Mouse (Mus musculus) lung, adult 2 months (tissue): ENCODE data around the gene Gfer. TPM values are rescaled to one million over a fixed set of nuclear protein-coding genes. Genes with fewer than 3 reads are reported as not detected.
"Not testable (repeated sequence)": the region's sequence is repeated elsewhere in the genome, so short reads cannot be mapped to it uniquely, and the experiment has no call there.

Experiments
- DNase-seq: peaks from one replicate; pipeline ENCODE4 v3.0.0; 2022
- H3K4me1 ChIP-seq: fragments of 200-500 bp; 2 replicates; pipeline ENCODE4 v1.6.1; 2011; ENCODE audit warnings: low read length; ENCODE audit not compliant: control insufficient read depth, insufficient read depth
- H3K4me3 ChIP-seq: fragments of 200-500 bp; replicated peaks from 2 replicates; pipeline ENCODE3; 2011; ENCODE audit warnings: low read depth, mild to moderate bottlenecking, control low read depth, low read length; ENCODE audit errors: extremely low read depth
- CTCF ChIP-seq: fragments of 200-500 bp; IDR thresholded peaks from 2 replicates; pipeline ENCODE4 v1.5.1; 2011; ENCODE audit warnings: mild to moderate bottlenecking, low read length, control low read depth; ENCODE audit not compliant: insufficient read depth
- POLR2A ChIP-seq: fragments of 200-500 bp; IDR thresholded peaks from 2 replicates; pipeline ENCODE4 v1.6.1; 2011; ENCODE audit warnings: low read depth, mild to moderate bottlenecking, control low read depth, low read length, borderline replicate concordance; ENCODE audit errors: extremely low read depth
- WGBS: fragments of 180-500 bp; shearing (Covaris S2); methylation state at CpG from one replicate; pipeline ENCODE4 v1.1.7; 2018; 5-methylcytosine and 5-hydroxymethylcytosine counted together
- polyA plus RNA-seq: library from polyadenylated mRNA; depleted of rRNA; stranded (reverse); fragments of >200 nt; gene quantifications from 2 replicates; pipeline ENCODE4 v1.2.3, GENCODE M21; 2012

The Gfer gene
- polyA plus RNA-seq, 1 experiment = 13.7 TPM

- no peak for DNase-seq
- TF ChIP-seq POLR2A = no peak
- TF ChIP-seq CTCF = no peak
- 1% methylated on average over 15 of the region's 15 CpGs for WGBS
Measured at GRCm38 (mm10) chr17:24723881-24724180, 27.9 kb upstream of the Gfer start.

GRCm38 (mm10) chr17:24723122-24723880 is 27.3 kb upstream of the Gfer start:
- 1% methylated on average over 12 of the region's 12 CpGs for WGBS
- Histone ChIP-seq H3K4me1 (peaks cover 10% of the 10 kb centered on the region; the same call in 1 of the 2 replicates), H3K4me3 (peak overlapping the region; percentile 99)
- DNase-seq = no peak
- TF ChIP-seq POLR2A (no peak), CTCF (no peak)

More at GRCm38 (mm10) chr17:24723881-24724180, 27.9 kb upstream of the Gfer start:
- H3K4me3 ChIP-seq = peak overlapping the region; percentile 99
- H3K4me1 ChIP-seq = peaks cover 10% of the 10 kb centered on the region; the same call in 1 of the 2 replicates

- Histone ChIP-seq H3K4me1 (peaks cover 10% of the 10 kb centered on the region; the same call in 1 of the 2 replicates), H3K4me3 (no peak overlapping the region)
- 33% methylated on average over 13 of the region's 13 CpGs for WGBS
- TF ChIP-seq POLR2A = no peak
- no peak for TF ChIP-seq CTCF
- no peak for DNase-seq
Measured at GRCm38 (mm10) chr17:24722220-24722924, 26.4 kb upstream of the Gfer start.

GRCm38 (mm10) chr17:24721383-24721955 is 25.5 kb upstream of the Gfer start:
- DNase-seq, H3K4me1 ChIP-seq, H3K4me3 ChIP-seq: not testable (repeated sequence)
- WGBS = 39% methylated on average over 7 of the region's 7 CpGs

GRCm38 (mm10) chr17:24720616-24721015 is 24.7 kb upstream of the Gfer start:
- 3% methylated on average over 11 of the region's 11 CpGs for WGBS
- H3K4me3 ChIP-seq = peak overlapping the region; percentile 27
- H3K4me1 ChIP-seq, DNase-seq: not testable (repeated sequence)

GRCm38 (mm10) chr17:24719494-24720222 is 23.7 kb upstream of the Gfer start:
- peak overlapping the region; percentile 77 for H3K4me3 ChIP-seq
- WGBS = under 1% methylated on average over 61 of the region's 61 CpGs
- TF ChIP-seq POLR2A (peak; percentile 95), CTCF (no peak)
- H3K4me1 ChIP-seq = peaks cover 10% of the 10 kb centered on the region; the same call in 1 of the 2 replicates
- peak; percentile 96 for DNase-seq

- H3K4me3 ChIP-seq, H3K4me1 ChIP-seq, DNase-seq: not testable (repeated sequence)
- WGBS = 57% methylated on average over 5 of the region's 5 CpGs
Measured at GRCm38 (mm10) chr17:24718938-24719337, 23.0 kb upstream of the Gfer start.

- WGBS = 85% methylated on average over 4 of the region's 4 CpGs
- Histone ChIP-seq H3K4me3 (no peak within 1 kb of the TSS), H3K4me1 (peaks cover 6% of the 10 kb centered on the region; the same call in 1 of the 2 replicates)
- TF ChIP-seq CTCF (no peak), POLR2A (no peak)
- no peak for DNase-seq
Measured at GRCm38 (mm10) chr17:24717943-24718342, 22.0 kb upstream of the Gfer start, which contains the start of the genes Rnf151 and Rps2. TSS of gene Rnf151 (minus strand) at chr17:24718063. TSS of gene Rps2 (plus strand) at chr17:24718116.

GRCm38 (mm10) chr17:24716166-24716682 is 20.3 kb upstream of the Gfer start:
- TF ChIP-seq CTCF (no peak), POLR2A (no peak)
- DNase-seq = no peak
- 97% methylated on average over 15 of the region's 15 CpGs for WGBS
- Histone ChIP-seq H3K4me1 (peaks cover 4% of the 10 kb centered on the region; the same call in 1 of the 2 replicates), H3K4me3 (no peak overlapping the region)
